Mouse (Mus musculus) splenic B cell, adult 2 months (primary cell): ENCODE data around the gene Rnf43.

ENCODE experiments used
- DNase-seq: peaks from one replicate; pipeline ENCODE4 v3.0.0-alpha.2; 2011; ENCODE audit warnings: low read depth, low spot score
- H3K27me3 ChIP-seq: 2 replicates; pipeline ENCODE4 v1.6.1; 2012; ENCODE audit warnings: mild to moderate bottlenecking, low read length, moderate library complexity, mixed read lengths; ENCODE audit not compliant: control insufficient read depth, poor library complexity, insufficient read depth, severe bottlenecking
- H3K36me3 ChIP-seq: 2 replicates; pipeline ENCODE4 v1.6.1; 2012; ENCODE audit warnings: mild to moderate bottlenecking, low read length, moderate library complexity, mixed read lengths; ENCODE audit not compliant: control insufficient read depth, poor library complexity, insufficient read depth, severe bottlenecking

The Rnf43 gene

GRCm38 (mm10) chr11:87761806-87762701 lies 99.5 kb downstream of the Rnf43 start:
- DNase-seq: no peak
- Histone ChIP-seq H3K36me3 (peaks cover 12% of the 10 kb centered on the region), H3K27me3 (no peaks in the 10 kb centered on the region; the same call in 1 of the 2 replicates)

- Histone ChIP-seq H3K27me3 (no peaks in the 10 kb centered on the region; the same call in 1 of the 2 replicates), H3K36me3 (peaks cover 5% of the 10 kb centered on the region; the same call in 1 of the 2 replicates)
- DNase-seq: peak; percentile 35
Measured at GRCm38 (mm10) chr11:87762702-87763385, 100.3 kb downstream of the Rnf43 start.

GRCm38 (mm10) chr11:87763511-87763987 lies 101.0 kb downstream of the Rnf43 start:
- peak; percentile 62 for DNase-seq
- no peaks in the 10 kb centered on the region for H3K36me3 ChIP-seq
- H3K27me3 ChIP-seq: no peaks in the 10 kb centered on the region; the same call in 1 of the 2 replicates

GRCm38 (mm10) chr11:87763988-87764876 lies 101.7 kb downstream of the Rnf43 start:
- H3K27me3 ChIP-seq: no peaks in the 10 kb centered on the region; the same call in 1 of the 2 replicates
- no peaks in the 10 kb centered on the region for H3K36me3 ChIP-seq
- peak; percentile 72 for DNase-seq

- peak; percentile 17 for DNase-seq
- no peaks in the 10 kb centered on the region; the same call in 1 of the 2 replicates for H3K27me3 ChIP-seq
- no peaks in the 10 kb centered on the region for H3K36me3 ChIP-seq
Measured at GRCm38 (mm10) chr11:87768745-87769144, 106.2 kb downstream of the Rnf43 start.

GRCm38 (mm10) chr11:87770989-87771388 lies 108.5 kb downstream of the Rnf43 start:
- Histone ChIP-seq H3K36me3 (no peaks in the 10 kb centered on the region), H3K27me3 (no peaks in the 10 kb centered on the region)
- DNase-seq: peak; percentile 90

GRCm38 (mm10) chr11:87772354-87772753 lies 109.8 kb downstream of the Rnf43 start:
- Histone ChIP-seq H3K36me3 (no peaks in the 10 kb centered on the region), H3K27me3 (no peaks in the 10 kb centered on the region)
- DNase-seq: peak; percentile 12

- DNase-seq: peak; percentile 27
- Histone ChIP-seq H3K36me3 (no peaks in the 10 kb centered on the region), H3K27me3 (no peaks in the 10 kb centered on the region)
Measured at GRCm38 (mm10) chr11:87778100-87778765, 115.7 kb downstream of the Rnf43 start.

GRCm38 (mm10) chr11:87778915-87779314 lies 116.4 kb downstream of the Rnf43 start:
- Histone ChIP-seq H3K27me3 (no peaks in the 10 kb centered on the region), H3K36me3 (no peaks in the 10 kb centered on the region)
- peak; percentile 11 for DNase-seq

GRCm38 (mm10) chr11:87779392-87779791 lies 116.9 kb downstream of the Rnf43 start:
- DNase-seq: peak; percentile 11
- H3K36me3 ChIP-seq: no peaks in the 10 kb centered on the region
- no peaks in the 10 kb centered on the region for H3K27me3 ChIP-seq

GRCm38 (mm10) chr11:87780130-87780529 lies 117.6 kb downstream of the Rnf43 start:
- DNase-seq: peak; percentile 12
- no peaks in the 10 kb centered on the region for H3K27me3 ChIP-seq
- no peaks in the 10 kb centered on the region for H3K36me3 ChIP-seq
